Mouse (Mus musculus) kidney, embryonic 15.5 days (tissue): ENCODE data around the gene 1700003F12Rik. TPM values are rescaled to one million over a fixed set of nuclear protein-coding genes. Genes with fewer than 3 reads are reported as not detected.

Source experiments
- ATAC-seq: fragments of 200-750 bp; cut with Nextera tagmentation; replicated peaks from 2 replicates; pipeline ENCODE4 v1.8.0; 2017; ENCODE audit warnings: moderate TSS enrichment; ENCODE audit not compliant: low FRiP score
- H3K27ac ChIP-seq: fragments of 300-500 bp; sonication (generic); 2 replicates; pipeline ENCODE4 v1.5.1; 2015; ENCODE audit warnings: mild to moderate bottlenecking, inconsistent platforms
- H3K27me3 ChIP-seq: fragments of 300-500 bp; sonication (generic); 2 replicates; pipeline ENCODE4 v1.6.1; 2015; ENCODE audit warnings: inconsistent platforms
- H3K36me3 ChIP-seq: fragments of 300-500 bp; sonication (generic); 2 replicates; pipeline ENCODE4 v1.6.1; 2015; ENCODE audit warnings: inconsistent platforms
- H3K4me1 ChIP-seq: fragments of 300-500 bp; sonication (generic); 2 replicates; pipeline ENCODE4 v1.6.1; 2015; ENCODE audit warnings: inconsistent platforms
- H3K4me2 ChIP-seq: fragments of 300-500 bp; sonication (generic); 2 replicates; pipeline ENCODE4 v1.6.1; 2015; ENCODE audit warnings: moderate library complexity, mild to moderate bottlenecking, inconsistent platforms
- H3K4me3 ChIP-seq: fragments of 300-500 bp; sonication (generic); replicated peaks from 2 replicates; pipeline ENCODE4 v1.5.1; 2015; ENCODE audit warnings: mild to moderate bottlenecking, inconsistent platforms
- H3K9ac ChIP-seq: fragments of 300-500 bp; sonication (generic); 2 replicates; pipeline ENCODE4 v1.6.1; 2015; ENCODE audit warnings: mild to moderate bottlenecking, inconsistent platforms
- H3K9me3 ChIP-seq: fragments of 300-500 bp; sonication (generic); replicated peaks from 2 replicates; pipeline ENCODE4 v1.6.1; 2016; ENCODE audit warnings: inconsistent platforms
- WGBS: fragments of 180-500 bp; shearing (Covaris S2); methylation state at CpG from one replicate; pipeline ENCODE4 v1.1.7; 2015; ENCODE audit warnings: mixed read lengths; 5-methylcytosine and 5-hydroxymethylcytosine counted together
- polyA plus RNA-seq: library from polyadenylated mRNA; unstranded; fragments of >200 nt; fragmentation: Nextera tagmentation; extraction: Ambion mirVana; gene quantifications from 2 replicates; pipeline ENCODE4 v1.2.1, GENCODE M21; 2015

The 1700003F12Rik gene
- polyA plus RNA-seq, 1 experiment from 2014 or later = 1.7 TPM

- Histone ChIP-seq H3K4me3 (peak overlapping the region; percentile 92), H3K36me3 (peaks cover 8% of the 10 kb centered on the region; the same call in 1 of the 2 replicates), H3K27ac (peak overlapping the region; percentile 88), H3K9me3 (no peaks in the 10 kb centered on the region), H3K4me1 (peaks cover 48% of the 10 kb centered on the region), H3K27me3 (no peaks in the 10 kb centered on the region), H3K9ac (peak overlapping the region; percentile 87), H3K4me2 (peak overlapping the region; percentile 82)
- WGBS = 15% methylated on average over 10 of the region's 10 CpGs
- ATAC-seq = peak; percentile 10; the same call in 1 of the 2 replicates
Observed at GRCm38 (mm10) chr2:154568329-154569070, 21.6 kb downstream of the 1700003F12Rik start.

DNA sequence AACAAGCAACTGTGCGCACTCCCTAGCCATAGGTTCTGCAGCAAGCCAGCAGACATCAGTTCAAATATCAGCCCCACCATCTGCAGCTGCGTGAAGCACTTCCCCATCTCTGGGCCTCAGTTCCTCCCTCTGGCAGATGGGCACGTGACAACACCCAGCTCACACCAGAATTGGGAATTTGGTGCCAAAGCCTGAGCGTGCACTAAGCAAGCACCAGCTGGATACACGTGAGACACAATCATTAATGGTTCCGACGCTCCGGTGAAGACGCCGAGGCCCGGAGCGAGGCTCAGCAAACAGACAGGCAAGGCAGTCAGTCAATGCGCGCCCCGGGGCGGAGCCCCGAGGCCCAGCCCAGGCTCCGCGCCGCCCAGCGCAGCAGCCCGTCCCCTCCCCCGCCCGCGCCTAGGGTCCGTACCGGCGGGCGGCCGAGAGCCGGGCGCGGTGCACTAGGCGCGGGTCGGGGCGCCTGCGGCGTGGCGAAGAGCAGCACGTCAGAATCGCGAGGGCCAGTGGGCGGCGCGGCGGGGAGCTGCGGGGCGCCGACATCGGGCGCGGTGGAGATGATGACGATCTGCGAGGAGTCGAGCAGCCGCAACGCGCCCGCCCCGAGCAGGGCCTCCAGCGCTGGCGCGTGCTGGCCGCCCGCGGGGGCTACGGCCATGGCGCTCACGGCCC is 22.3 kb downstream of the 1700003F12Rik start:
- peak overlapping the region; percentile 92 for H3K4me3 ChIP-seq
- H3K4me1 ChIP-seq = peaks cover 48% of the 10 kb centered on the region
- H3K27me3 ChIP-seq = no peaks in the 10 kb centered on the region
- peaks cover 1% of the 10 kb centered on the region; the same call in 1 of the 2 replicates for H3K36me3 ChIP-seq
- H3K27ac ChIP-seq = peak overlapping the region; percentile 88
- ATAC-seq = peak; percentile 88
- no peaks in the 10 kb centered on the region for H3K9me3 ChIP-seq
- WGBS = under 1% methylated on average over 66 of the region's 70 CpGs
- peak overlapping the region; percentile 82 for H3K4me2 ChIP-seq
- H3K9ac ChIP-seq = peak overlapping the region; percentile 87

DNA sequence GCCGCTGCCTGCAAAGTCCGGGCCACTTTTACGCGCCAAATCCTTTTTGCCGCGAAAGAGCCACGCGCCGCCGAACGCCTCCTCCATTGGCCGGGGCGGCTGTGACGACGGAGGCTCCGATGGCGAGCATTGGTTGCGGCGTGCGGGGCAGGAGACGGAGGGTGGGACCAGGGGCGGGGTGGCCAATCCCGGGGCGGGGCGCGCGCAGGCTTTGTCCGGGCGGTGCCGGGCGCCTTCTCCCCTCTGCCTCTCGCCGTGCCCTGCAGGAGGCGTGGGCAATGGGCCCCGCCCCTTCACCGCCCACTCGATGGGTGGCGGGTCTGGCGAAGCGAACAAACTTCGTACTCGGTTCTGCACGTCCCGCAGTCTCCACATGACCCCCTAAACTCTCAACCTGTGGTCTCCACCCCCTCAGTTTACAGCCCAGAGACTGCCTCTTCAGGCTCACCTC is 23.0 kb downstream of the 1700003F12Rik start, which contains the start of gene E2f1:
Gene E2f1 (minus strand): TSS at position 57 of the 451 bp plus-strand sequence.
- H3K27ac ChIP-seq = peak within 1 kb of the TSS; percentile 88
- peak; percentile 97 for ATAC-seq
- peak within 1 kb of the TSS; percentile 82 for H3K4me2 ChIP-seq
- peak within 1 kb of the TSS; percentile 92 for H3K4me3 ChIP-seq
- no peaks in the 10 kb centered on the region for H3K27me3 ChIP-seq
- H3K4me1 ChIP-seq = peaks cover 48% of the 10 kb centered on the region
- no peaks in the 10 kb centered on the region for H3K36me3 ChIP-seq
- peak within 1 kb of the TSS; percentile 87 for H3K9ac ChIP-seq
- no peaks in the 10 kb centered on the region for H3K9me3 ChIP-seq
- WGBS = 1% methylated on average over 43 of the region's 44 CpGs

DNA sequence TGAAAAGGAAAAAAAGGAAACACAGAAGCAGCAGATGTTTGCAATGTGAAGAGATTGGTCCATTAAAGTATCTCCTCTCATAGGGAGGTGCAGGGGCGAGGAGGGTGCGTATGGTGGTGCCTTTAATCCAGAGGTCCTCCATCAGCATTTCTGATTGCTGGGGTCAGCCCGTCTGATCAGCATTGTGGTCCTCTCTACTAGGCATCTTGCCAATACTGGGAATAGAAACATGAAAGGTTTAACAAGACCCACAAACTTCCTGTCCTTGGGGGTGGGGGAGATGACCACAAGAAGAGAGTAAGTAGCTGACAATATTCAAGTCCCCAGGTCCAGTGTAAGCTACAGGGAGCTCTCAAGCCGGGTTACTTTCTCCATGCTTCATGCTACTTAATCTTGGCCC is 23.8 kb downstream of the 1700003F12Rik start:
- no peaks in the 10 kb centered on the region for H3K36me3 ChIP-seq
- no peaks in the 10 kb centered on the region for H3K27me3 ChIP-seq
- peak overlapping the region; percentile 82 for H3K4me2 ChIP-seq
- H3K27ac ChIP-seq = peak overlapping the region; percentile 35
- WGBS = 69% methylated on average over 4 of the region's 4 CpGs
- no peak for ATAC-seq
- H3K4me1 ChIP-seq = peaks cover 46% of the 10 kb centered on the region
- H3K9ac ChIP-seq = no peak overlapping the region
- no peak overlapping the region for H3K4me3 ChIP-seq
- no peaks in the 10 kb centered on the region for H3K9me3 ChIP-seq

DNA sequence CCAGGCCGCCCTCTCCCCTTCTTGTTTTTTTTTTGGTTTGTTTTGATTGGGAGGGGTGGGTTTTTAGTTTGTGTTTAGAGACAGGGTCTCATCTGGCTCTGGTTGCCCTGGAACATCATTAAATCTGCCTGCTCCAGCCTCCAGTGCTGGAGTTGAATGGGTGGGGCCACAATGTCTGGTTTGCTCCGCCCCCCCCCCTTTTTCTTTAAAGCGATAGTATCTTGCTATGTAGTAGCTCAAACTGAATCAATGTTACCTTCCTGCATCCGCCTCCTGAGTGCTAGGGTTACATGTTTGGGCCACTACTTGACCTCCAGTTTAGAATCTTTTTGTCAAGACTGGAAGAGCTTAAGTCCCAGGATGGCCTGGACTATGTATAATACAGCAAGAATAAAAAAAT is 24.4 kb downstream of the 1700003F12Rik start:
- no peaks in the 10 kb centered on the region for H3K36me3 ChIP-seq
- WGBS = 84% methylated on average over 4 of the region's 4 CpGs
- H3K27ac ChIP-seq = no peak overlapping the region

DNA sequence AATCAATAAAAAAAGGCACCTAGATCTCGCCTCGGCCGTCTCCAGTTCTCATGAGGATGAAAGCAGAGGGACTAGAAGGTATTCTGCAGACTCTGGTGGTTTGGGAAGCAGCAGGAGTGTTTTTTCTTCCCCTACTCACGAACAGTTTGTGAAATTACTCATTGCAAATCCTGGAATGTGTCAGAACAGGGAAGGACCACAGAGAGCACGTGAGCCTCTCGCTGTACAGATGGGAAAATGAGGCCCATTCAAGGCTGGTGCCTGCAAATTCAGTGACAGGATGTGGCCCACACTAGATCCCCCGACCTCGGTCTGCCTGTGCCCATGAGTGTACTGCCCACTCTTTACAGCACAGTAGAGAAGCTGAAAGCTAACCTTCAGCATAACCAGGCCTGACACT is 25.1 kb downstream of the 1700003F12Rik start:
- no peak overlapping the region for H3K4me3 ChIP-seq
- WGBS = 73% methylated on average over 8 of the region's 8 CpGs
- H3K36me3 ChIP-seq = no peaks in the 10 kb centered on the region
- H3K9me3 ChIP-seq = no peaks in the 10 kb centered on the region
- no peak for ATAC-seq
- no peak overlapping the region for H3K4me2 ChIP-seq
- no peaks in the 10 kb centered on the region for H3K27me3 ChIP-seq
- no peak overlapping the region for H3K9ac ChIP-seq
- no peak overlapping the region for H3K27ac ChIP-seq
- H3K4me1 ChIP-seq = peaks cover 33% of the 10 kb centered on the region

More for the DNA sequence above, 24.4 kb downstream of the 1700003F12Rik start:
- Histone ChIP-seq H3K4me1 (peaks cover 40% of the 10 kb centered on the region), H3K27me3 (no peaks in the 10 kb centered on the region), H3K4me3 (no peak overlapping the region), H3K4me2 (no peak overlapping the region), H3K9ac (no peak overlapping the region), H3K9me3 (no peaks in the 10 kb centered on the region)
- ATAC-seq = no peak

GRCm38 (mm10) chr2:154572996-154573395 is 26.1 kb downstream of the 1700003F12Rik start:
- Histone ChIP-seq H3K9me3 (no peaks in the 10 kb centered on the region), H3K27me3 (no peaks in the 10 kb centered on the region), H3K36me3 (no peaks in the 10 kb centered on the region), H3K9ac (no peak overlapping the region), H3K4me1 (peaks cover 26% of the 10 kb centered on the region), H3K4me3 (no peak overlapping the region), H3K27ac (no peak overlapping the region), H3K4me2 (no peak overlapping the region)
- WGBS = 82% methylated on average over 3 of the region's 3 CpGs
- no peak for ATAC-seq

DNA sequence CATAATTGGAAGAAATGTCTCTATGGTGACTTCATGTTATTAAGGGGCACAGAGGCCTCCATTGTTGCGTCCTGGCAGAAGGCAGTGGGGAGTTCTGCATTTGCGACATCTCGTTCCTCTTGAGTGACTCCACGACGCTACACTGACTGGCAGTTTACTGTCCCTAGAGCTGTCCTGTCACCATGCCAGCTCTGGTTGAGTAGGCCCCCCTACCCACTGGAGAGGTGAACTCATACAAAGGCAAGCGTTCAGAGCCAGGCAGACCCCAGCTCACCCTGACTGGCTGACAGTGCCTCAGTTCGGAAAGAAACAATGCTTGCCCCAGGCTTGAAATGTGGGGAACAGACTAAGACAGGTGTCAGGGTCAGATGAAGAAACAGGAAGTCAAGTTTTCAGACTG is 27.4 kb downstream of the 1700003F12Rik start:
- H3K4me1 ChIP-seq = peaks cover 14% of the 10 kb centered on the region; the same call in 1 of the 2 replicates
- ATAC-seq = no peak
- no peak overlapping the region for H3K4me2 ChIP-seq
- H3K9me3 ChIP-seq = no peaks in the 10 kb centered on the region
- H3K36me3 ChIP-seq = no peaks in the 10 kb centered on the region
- 55% methylated on average over 7 of the region's 7 CpGs for WGBS
- H3K27ac ChIP-seq = no peak overlapping the region
- no peaks in the 10 kb centered on the region for H3K27me3 ChIP-seq
- H3K4me3 ChIP-seq = no peak overlapping the region
- no peak overlapping the region for H3K9ac ChIP-seq

DNA sequence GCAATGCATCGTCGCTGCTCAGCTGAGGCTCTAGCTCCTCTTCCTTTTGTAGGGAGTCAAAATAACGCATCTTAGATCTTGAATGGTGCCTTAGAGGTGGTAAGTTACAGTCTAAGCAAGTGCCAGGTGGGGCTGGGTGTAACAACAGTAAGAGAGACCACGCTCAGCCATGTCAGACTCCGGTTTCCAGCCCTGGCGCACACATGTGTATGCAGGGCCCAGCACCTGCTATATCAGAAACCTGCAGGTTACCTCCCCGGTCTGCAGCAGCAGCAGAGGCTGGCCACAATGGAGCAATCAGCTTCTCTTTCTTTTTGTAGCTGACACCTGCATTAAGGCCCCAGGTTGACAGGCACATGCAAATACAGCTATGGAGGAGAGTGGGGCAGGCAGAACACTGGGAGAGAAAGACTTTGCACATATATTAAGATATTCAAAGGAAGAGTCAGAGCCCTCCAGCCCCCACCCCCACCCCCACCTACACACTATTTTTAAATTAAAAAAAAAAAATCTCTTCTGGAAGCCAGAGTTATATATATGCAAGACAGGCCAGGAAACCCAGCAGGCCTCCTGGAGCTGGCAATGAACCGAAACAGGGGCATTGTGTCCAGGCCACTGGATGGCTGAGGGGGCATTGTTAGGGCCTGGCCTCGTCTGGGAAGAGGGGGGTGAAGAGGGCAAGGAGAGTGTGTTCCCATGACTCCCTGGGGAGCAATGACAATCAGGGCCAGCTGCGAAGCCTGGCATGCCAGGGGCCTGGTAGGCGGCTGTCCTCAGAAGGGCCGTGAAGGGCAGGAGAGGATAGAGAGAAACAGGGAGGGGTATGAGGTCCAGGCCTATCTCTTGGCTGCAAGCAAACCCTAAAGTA is 30.2 kb downstream of the 1700003F12Rik start:
- ATAC-seq = no peak
- H3K4me3 ChIP-seq = no peak overlapping the region
- H3K27me3 ChIP-seq = no peaks in the 10 kb centered on the region
- no peaks in the 10 kb centered on the region for H3K9me3 ChIP-seq
- H3K4me2 ChIP-seq = no peak overlapping the region
- H3K9ac ChIP-seq = no peak overlapping the region
- no peak overlapping the region for H3K27ac ChIP-seq
- H3K4me1 ChIP-seq = 0 out of 2 replicates have a peak, but pooled peaks cover 4% of the 10 kb centered on the region
- no peaks in the 10 kb centered on the region for H3K36me3 ChIP-seq
- WGBS = 51% methylated on average over 12 of the region's 12 CpGs

DNA sequence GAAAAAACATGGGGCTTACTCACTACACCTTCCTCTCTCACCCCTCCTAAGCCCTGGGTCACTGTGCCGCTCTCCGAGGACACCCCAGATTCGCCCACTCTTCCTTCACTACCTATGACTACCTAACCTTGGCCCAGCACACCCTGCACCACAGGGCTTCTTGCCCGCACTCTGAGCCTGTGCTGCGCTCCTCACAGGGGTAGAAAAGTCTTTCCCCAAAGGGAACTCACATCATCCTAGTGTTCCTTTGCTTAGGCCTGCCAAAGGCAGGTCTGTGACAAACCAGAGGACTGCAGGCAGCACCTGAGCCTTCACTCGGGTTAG is 30.8 kb downstream of the 1700003F12Rik start:
- Histone ChIP-seq H3K4me1 (0 out of 2 replicates have a peak, but pooled peaks cover 4% of the 10 kb centered on the region), H3K27me3 (no peaks in the 10 kb centered on the region), H3K36me3 (no peaks in the 10 kb centered on the region), H3K9me3 (no peaks in the 10 kb centered on the region), H3K27ac (no peak overlapping the region), H3K4me2 (no peak overlapping the region), H3K4me3 (no peak overlapping the region), H3K9ac (no peak overlapping the region)
- 84% methylated on average over 6 of the region's 6 CpGs for WGBS
- no peak for ATAC-seq

DNA sequence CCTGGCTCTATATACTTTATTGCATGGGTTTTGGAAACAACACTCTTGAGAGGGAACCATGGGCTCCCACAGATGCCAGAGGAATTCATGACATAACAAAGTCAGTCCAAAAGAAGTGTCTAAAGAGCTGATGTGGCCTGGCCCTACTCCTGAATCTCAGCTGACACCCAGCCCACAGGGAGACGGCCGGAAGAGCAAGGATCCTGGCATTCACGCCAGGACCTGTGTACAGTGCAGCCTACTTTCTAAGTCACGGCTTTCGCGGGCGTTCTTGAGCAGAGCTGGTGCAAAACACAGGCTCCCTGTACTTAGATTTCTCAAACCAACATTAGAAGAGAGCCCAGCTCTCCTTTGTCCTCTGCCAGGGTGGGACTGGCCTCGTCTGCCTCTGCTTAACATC is 33.7 kb downstream of the 1700003F12Rik start:
- no peak for ATAC-seq
- Histone ChIP-seq H3K9me3 (no peaks in the 10 kb centered on the region), H3K27ac (no peak overlapping the region), H3K36me3 (no peaks in the 10 kb centered on the region), H3K4me2 (no peak overlapping the region), H3K4me1 (peaks cover 11% of the 10 kb centered on the region; the same call in 1 of the 2 replicates), H3K27me3 (no peaks in the 10 kb centered on the region), H3K9ac (no peak overlapping the region), H3K4me3 (no peak overlapping the region)
- 79% methylated on average over 8 of the region's 8 CpGs for WGBS
